Mouse (Mus musculus): Measurements from ENCODE around the gene Plpp7. TPM values are rescaled to one million over a fixed set of nuclear protein-coding genes. Genes with fewer than 3 reads are reported as not detected.

The Plpp7 gene
- total and polyA plus RNA-seq, 3 experiments = 0.25 TPM; not detected in 2

- Histone ChIP-seq H3K36me3 (replicated peaks in 1 of 2; ENCODE audit: control insufficient read depth in 1 of 2, insufficient read depth in 1 of 2, low read length in 1 of 2) (no peaks in the 10 kb centered on the region), H3K79me2 (replicated peaks; ENCODE audit: control insufficient read depth, extremely low read depth, insufficient read depth, poor library complexity, severe bottlenecking) (no peaks in the 10 kb centered on the region), H3K27me3 (replicated peaks) (peaks cover 6% of the 10 kb centered on the region), H3K27ac (ENCODE audit: insufficient read depth, low read depth) (no peak overlapping the region), H3K4me3 (replicated peaks in 1 of 3; ENCODE audit: low read depth in 2 of 3, low read length in 2 of 3, poor library complexity in 1 of 3) (no peak overlapping the region), H3K9ac (ENCODE audit: insufficient read depth, low read depth) (peak overlapping the region; percentile 32; the same call in 1 of the 2 replicates), H3K9me3 (replicated peaks; ENCODE audit: low read length) (no peaks in the 10 kb centered on the region), H3K4me2 (ENCODE audit: insufficient read depth, low read depth, poor library complexity, severe bottlenecking) (peak overlapping the region; percentile 64), H3K4me1 (ENCODE audit: control insufficient read depth in 1 of 2, insufficient read depth in 2 of 2) (peaks cover 0 to 40% of the 10 kb centered on the region in 2 experiments; a peak in 3 of 4 replicates)
- peak; percentile 86 to 88 for TF ChIP-seq CTCF (conservative IDR thresholded peaks at IDR 0.05 in 1 of 2, IDR thresholded peaks at IDR 0.05 in 1 of 2; ENCODE audit: low read depth in 2 of 2, low read length in 2 of 2)
- TF ChIP-seq ZC3H11A (IDR thresholded peaks at IDR 0.05; ENCODE audit: low read depth, low read length) = peak; percentile 6; the same call in 1 of the 2 replicates
- TF ChIP-seq NRF1 (IDR thresholded peaks at IDR 0.05; ENCODE audit: low read depth, low read length) = no peak
- TF ChIP-seq SMC3 (IDR thresholded peaks at IDR 0.05; ENCODE audit: low read depth, low read length) = peak; percentile 85
- TF ChIP-seq RAD21 (IDR thresholded peaks at IDR 0.05; ENCODE audit: low read depth, low read length) = peak; percentile 73
- TF ChIP-seq POLR2AphosphoS2 (IDR thresholded peaks at IDR 0.05; ENCODE audit: low read depth, low read length) = no peak
- DNase-seq (ENCODE audit: extremely low read depth) = peak; percentile 66
- dilution Hi-C loops (cut with MboI; ENCODE audit: extremely low pct_ligation_motif_present, extremely low pct_unique_long_range_greater_than_20kb, low sequenced_read_pairs) (no loop called here), in situ Hi-C loops (cut with MboI; ENCODE audit: low pct_ligation_motif_present, low pct_unique_long_range_greater_than_20kb, low sequenced_read_pairs) (loop anchor here (5.0 to 25.0 kb wide), 4 partner anchors 154 to 432 kb away; partner anchors contain the start of genes Dpm2, Golga2, Pip5kl1 and Swi5)
These were observed 35.1 kb downstream of the Plpp7 start for GRCm38 (mm10) chr2:32130435-32130834.

GRCm38 (mm10) chr2:32131205-32131834, 36.0 kb downstream of the Plpp7 start:
- Histone ChIP-seq H3K79me2 (replicated peaks; ENCODE audit: control insufficient read depth, extremely low read depth, insufficient read depth, poor library complexity, severe bottlenecking) (no peaks in the 10 kb centered on the region), H3K27ac (ENCODE audit: insufficient read depth, low read depth) (no peak overlapping the region), H3K27me3 (replicated peaks) (peaks cover 6% of the 10 kb centered on the region), H3K36me3 (replicated peaks in 1 of 2; ENCODE audit: control insufficient read depth in 1 of 2, insufficient read depth in 1 of 2, low read length in 1 of 2) (no peaks in the 10 kb centered on the region), H3K4me3 (replicated peaks in 1 of 3; ENCODE audit: low read depth in 2 of 3, low read length in 2 of 3, poor library complexity in 1 of 3) (no peak overlapping the region), H3K9me3 (replicated peaks; ENCODE audit: low read length) (no peaks in the 10 kb centered on the region), H3K4me1 (ENCODE audit: control insufficient read depth in 1 of 2, insufficient read depth in 2 of 2) (peaks cover 0 to 40% of the 10 kb centered on the region in 2 experiments; a peak in 3 of 4 replicates), H3K4me2 (ENCODE audit: insufficient read depth, low read depth, poor library complexity, severe bottlenecking) (no peak overlapping the region), H3K9ac (ENCODE audit: insufficient read depth, low read depth) (no peak overlapping the region)
- no peak for DNase-seq (ENCODE audit: extremely low read depth)
- dilution Hi-C loops (cut with MboI; ENCODE audit: extremely low pct_ligation_motif_present, extremely low pct_unique_long_range_greater_than_20kb, low sequenced_read_pairs) (no loop called here), in situ Hi-C loops (cut with MboI; ENCODE audit: low pct_ligation_motif_present, low pct_unique_long_range_greater_than_20kb, low sequenced_read_pairs) (loop anchor here (5.0 to 25.0 kb wide), 4 partner anchors 153 to 431 kb away; partner anchors contain the start of genes Dpm2, Golga2, Pip5kl1 and Swi5)
- TF ChIP-seq MXI1 (IDR thresholded peaks at IDR 0.05; ENCODE audit: low read depth, low read length) (no peak), ELF1 (IDR thresholded peaks at IDR 0.05; ENCODE audit: low read depth, low read length) (no peak), CHD2 (IDR thresholded peaks at IDR 0.05; ENCODE audit: low read length) (no peak), CTCF (conservative IDR thresholded peaks at IDR 0.05 in 1 of 2, IDR thresholded peaks at IDR 0.05 in 1 of 2; ENCODE audit: low read depth in 2 of 2, low read length in 2 of 2) (no peak), ZNF384 (IDR thresholded peaks at IDR 0.05; ENCODE audit: low read depth, low read length) (no peak), EP300 (IDR thresholded peaks at IDR 0.05; ENCODE audit: low read length) (no peak), JUND (conservative IDR thresholded peaks at IDR 0.05; ENCODE audit: low read depth, low read length) (no peak), ZKSCAN1 (IDR thresholded peaks at IDR 0.05; ENCODE audit: borderline replicate concordance, low read depth, low read length) (no peak)

Measured in CH12.LX (cell line).